Mouse (Mus musculus) midbrain, embryonic 12.5 days (tissue): ENCODE results near the gene Tmem258. TPM values are rescaled to one million over a fixed set of nuclear protein-coding genes. Genes with fewer than 3 reads are reported as not detected.

Source experiments
- ATAC-seq: fragments of 200-750 bp; cut with Nextera tagmentation; 2 replicates; pipeline ENCODE4 v1.8.0; 2017; ENCODE audit warnings: low read depth, moderate TSS enrichment, moderate library complexity; ENCODE audit not compliant: low FRiP score
- H3K27ac ChIP-seq: fragments of 300-500 bp; sonication (generic); replicated peaks from 2 replicates; pipeline ENCODE4 v1.5.1; 2016; ENCODE audit warnings: mild to moderate bottlenecking
- H3K27me3 ChIP-seq: fragments of 300-500 bp; sonication (generic); 2 replicates; pipeline ENCODE4 v1.6.1; 2016; ENCODE audit warnings: mild to moderate bottlenecking
- H3K36me3 ChIP-seq: fragments of 300-500 bp; sonication (generic); 2 replicates; pipeline ENCODE4 v1.6.1; 2016
- H3K4me1 ChIP-seq: fragments of 300-500 bp; sonication (generic); 2 replicates; pipeline ENCODE4 v1.6.1; 2016
- H3K4me2 ChIP-seq: fragments of 300-500 bp; sonication (generic); replicated peaks from 2 replicates; pipeline ENCODE4 v1.6.1; 2016; ENCODE audit warnings: mild to moderate bottlenecking, moderate library complexity
- H3K4me3 ChIP-seq: fragments of 300-500 bp; sonication (generic); 2 replicates; pipeline ENCODE4 v1.5.1; 2016; ENCODE audit warnings: mild to moderate bottlenecking
- H3K9ac ChIP-seq: fragments of 300-500 bp; sonication (generic); replicated peaks from 2 replicates; pipeline ENCODE4 v1.6.1; 2016; ENCODE audit warnings: mild to moderate bottlenecking, moderate library complexity
- H3K9me3 ChIP-seq: fragments of 300-500 bp; sonication (generic); 2 replicates; pipeline ENCODE4 v1.6.1; 2016; ENCODE audit warnings: mild to moderate bottlenecking
- WGBS: fragments of 180-500 bp; shearing (Covaris S2); methylation state at CpG from one replicate; pipeline ENCODE4 v1.1.7; 2016; 5-methylcytosine and 5-hydroxymethylcytosine counted together
- polyA plus RNA-seq: library from polyadenylated mRNA; unstranded; fragments of >200 nt; fragmentation: Nextera tagmentation; extraction: Ambion mirVana; gene quantifications from 2 replicates; pipeline ENCODE4 v1.2.1, GENCODE M21; 2016

The Tmem258 gene
- polyA plus RNA-seq, 1 experiment from 2014 or later: 298 TPM

- Histone ChIP-seq H3K4me3 (no peak overlapping the region), H3K36me3 (no peaks in the 10 kb centered on the region), H3K9me3 (no peaks in the 10 kb centered on the region), H3K27me3 (peaks cover 21% of the 10 kb centered on the region), H3K9ac (no peak overlapping the region), H3K4me1 (peaks cover 13% of the 10 kb centered on the region; the same call in 1 of the 2 replicates), H3K27ac (no peak overlapping the region), H3K4me2 (no peak overlapping the region)
- WGBS: 9% methylated on average over 7 of the region's 7 CpGs
- ATAC-seq: no peak
Measured at GRCm38 (mm10) chr19:10231016-10231415, 27.2 kb downstream of the Tmem258 start.

- Histone ChIP-seq H3K27me3 (peaks cover 21% of the 10 kb centered on the region), H3K36me3 (no peaks in the 10 kb centered on the region), H3K4me2 (no peak overlapping the region), H3K27ac (no peak overlapping the region), H3K9ac (no peak overlapping the region), H3K9me3 (no peaks in the 10 kb centered on the region), H3K4me1 (peaks cover 13% of the 10 kb centered on the region; the same call in 1 of the 2 replicates), H3K4me3 (no peak overlapping the region)
- ATAC-seq: no peak
- 14% methylated on average over 5 of the region's 5 CpGs for WGBS
Measured at GRCm38 (mm10) chr19:10231871-10232270, 28.1 kb downstream of the Tmem258 start.

- no peak overlapping the region for H3K9ac ChIP-seq
- WGBS: 38% methylated on average over 9 of the region's 9 CpGs
- no peaks in the 10 kb centered on the region for H3K36me3 ChIP-seq
- no peak overlapping the region for H3K4me3 ChIP-seq
- ATAC-seq: no peak
- no peak overlapping the region for H3K4me2 ChIP-seq
- no peak overlapping the region for H3K27ac ChIP-seq
- peaks cover 21% of the 10 kb centered on the region for H3K27me3 ChIP-seq
- peaks cover 13% of the 10 kb centered on the region; the same call in 1 of the 2 replicates for H3K4me1 ChIP-seq
- no peaks in the 10 kb centered on the region for H3K9me3 ChIP-seq
Measured at GRCm38 (mm10) chr19:10232327-10233017, 28.7 kb downstream of the Tmem258 start.

GRCm38 (mm10) chr19:10235784-10236565 is 32.2 kb downstream of the Tmem258 start:
- ATAC-seq: no peak
- H3K27ac ChIP-seq: no peak overlapping the region
- 86% methylated on average over 9 of the region's 9 CpGs for WGBS

GRCm38 (mm10) chr19:10238477-10238876 is 34.7 kb downstream of the Tmem258 start:
- no peak overlapping the region for H3K4me2 ChIP-seq
- H3K36me3 ChIP-seq: no peaks in the 10 kb centered on the region
- no peak overlapping the region for H3K9ac ChIP-seq
- H3K27ac ChIP-seq: no peak overlapping the region
- H3K27me3 ChIP-seq: peaks cover 30% of the 10 kb centered on the region
- H3K9me3 ChIP-seq: no peaks in the 10 kb centered on the region
- H3K4me3 ChIP-seq: no peak overlapping the region
- peaks cover 17% of the 10 kb centered on the region for H3K4me1 ChIP-seq
- WGBS: 57% methylated on average over 3 of the region's 3 CpGs
- ATAC-seq: no peak

More at GRCm38 (mm10) chr19:10235784-10236565, 32.2 kb downstream of the Tmem258 start:
- no peak overlapping the region for H3K9ac ChIP-seq
- H3K4me3 ChIP-seq: no peak overlapping the region
- peaks cover 17% of the 10 kb centered on the region for H3K4me1 ChIP-seq
- H3K4me2 ChIP-seq: no peak overlapping the region
- no peaks in the 10 kb centered on the region for H3K36me3 ChIP-seq
- no peaks in the 10 kb centered on the region for H3K9me3 ChIP-seq
- H3K27me3 ChIP-seq: peaks cover 45% of the 10 kb centered on the region

GRCm38 (mm10) chr19:10239419-10239818 is 35.6 kb downstream of the Tmem258 start:
- H3K27me3 ChIP-seq: peaks cover 34% of the 10 kb centered on the region
- no peak overlapping the region for H3K9ac ChIP-seq
- 53% methylated on average over 2 of the region's 2 CpGs for WGBS
- peaks cover 17% of the 10 kb centered on the region for H3K4me1 ChIP-seq
- no peak overlapping the region for H3K4me3 ChIP-seq
- no peaks in the 10 kb centered on the region for H3K9me3 ChIP-seq
- no peaks in the 10 kb centered on the region for H3K36me3 ChIP-seq
- no peak overlapping the region for H3K27ac ChIP-seq
- peak overlapping the region; percentile 75; the same call in 1 of the 2 replicates for H3K4me2 ChIP-seq
- no peak for ATAC-seq

- Histone ChIP-seq H3K27ac (no peak overlapping the region), H3K4me3 (peak overlapping the region; percentile 48), H3K4me1 (peaks cover 17% of the 10 kb centered on the region), H3K27me3 (peaks cover 34% of the 10 kb centered on the region), H3K9ac (peak overlapping the region; percentile 44), H3K36me3 (no peaks in the 10 kb centered on the region), H3K9me3 (no peaks in the 10 kb centered on the region), H3K4me2 (peak overlapping the region; percentile 75)
- WGBS: 3% methylated on average over 25 of the region's 26 CpGs
- ATAC-seq: peak; percentile 7
Measured at GRCm38 (mm10) chr19:10239975-10240653, 36.3 kb downstream of the Tmem258 start.

GRCm38 (mm10) chr19:10240654-10241305 is 37.0 kb downstream of the Tmem258 start, which contains the start of gene Myrf:
Gene Myrf, minus strand, starts transcription at chr19:10240748.
- ATAC-seq: peak; percentile 83
- Histone ChIP-seq H3K36me3 (no peaks in the 10 kb centered on the region), H3K4me2 (peak within 1 kb of the TSS; percentile 75), H3K27ac (no peak within 1 kb of the TSS), H3K9ac (peak within 1 kb of the TSS; percentile 44), H3K27me3 (peaks cover 34% of the 10 kb centered on the region), H3K4me3 (peak within 1 kb of the TSS; percentile 48), H3K9me3 (no peaks in the 10 kb centered on the region), H3K4me1 (peaks cover 17% of the 10 kb centered on the region)
- WGBS: 8% methylated on average over 43 of the region's 43 CpGs

GRCm38 (mm10) chr19:10242916-10243315 is 39.1 kb downstream of the Tmem258 start:
- peaks cover 17% of the 10 kb centered on the region for H3K4me1 ChIP-seq
- H3K9ac ChIP-seq: no peak overlapping the region
- no peaks in the 10 kb centered on the region for H3K9me3 ChIP-seq
- WGBS: 0% methylated on average over 6 of the region's 8 CpGs
- no peak overlapping the region for H3K4me3 ChIP-seq
- 0 out of 2 replicates have a peak, but pooled peaks cover 4% of the 10 kb centered on the region for H3K36me3 ChIP-seq
- peaks cover 33% of the 10 kb centered on the region for H3K27me3 ChIP-seq
- no peak for ATAC-seq
- no peak overlapping the region for H3K27ac ChIP-seq
- H3K4me2 ChIP-seq: no peak overlapping the region

GRCm38 (mm10) chr19:10244183-10244582 is 40.4 kb downstream of the Tmem258 start:
- H3K36me3 ChIP-seq: 0 out of 2 replicates have a peak, but pooled peaks cover 4% of the 10 kb centered on the region
- H3K27me3 ChIP-seq: peaks cover 27% of the 10 kb centered on the region
- ATAC-seq: no peak
- H3K27ac ChIP-seq: no peak overlapping the region
- peaks cover 17% of the 10 kb centered on the region for H3K4me1 ChIP-seq
- WGBS: 23% methylated on average over 3 of the region's 3 CpGs
- H3K9ac ChIP-seq: no peak overlapping the region
- no peak overlapping the region for H3K4me3 ChIP-seq
- no peaks in the 10 kb centered on the region for H3K9me3 ChIP-seq
- no peak overlapping the region for H3K4me2 ChIP-seq

GRCm38 (mm10) chr19:10247165-10247564 is 43.4 kb downstream of the Tmem258 start:
- Histone ChIP-seq H3K27me3 (peaks cover 11% of the 10 kb centered on the region; the same call in 1 of the 2 replicates), H3K4me1 (peaks cover 9% of the 10 kb centered on the region), H3K4me3 (no peak overlapping the region), H3K4me2 (no peak overlapping the region), H3K36me3 (0 out of 2 replicates have a peak, but pooled peaks cover 4% of the 10 kb centered on the region), H3K9me3 (no peaks in the 10 kb centered on the region), H3K9ac (no peak overlapping the region), H3K27ac (no peak overlapping the region)
- ATAC-seq: no peak
- 56% methylated on average over 6 of the region's 6 CpGs for WGBS
